Comparison of ENCODE assay signal across 9 mouse cellular contexts in the genomic region with DNA sequence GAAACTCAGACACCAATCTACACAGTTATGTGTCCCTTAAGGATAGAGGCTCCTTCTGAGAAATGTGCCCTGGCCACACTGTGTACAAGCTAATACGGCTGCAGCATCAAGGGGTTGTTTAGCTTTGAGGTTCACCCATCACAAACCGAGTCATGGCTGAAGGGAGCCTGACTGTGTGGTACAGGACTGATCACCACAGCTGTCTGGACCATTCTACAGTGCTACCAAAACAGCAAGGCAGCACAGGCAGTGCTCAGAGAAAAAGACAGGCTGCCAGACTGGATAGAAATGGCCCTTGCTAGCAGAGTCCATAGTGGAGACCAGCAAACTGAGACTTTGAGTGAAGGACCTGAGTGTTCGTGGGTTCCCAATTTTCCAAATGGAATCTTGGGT. TPM values are rescaled to one million over a fixed set of nuclear protein-coding genes. Genes with fewer than 3 reads are reported as not detected.
DNase-seq lines count a peak whose midpoint lies in the region; ATAC-seq and TF ChIP-seq lines count a peak whose summit lies in the region.
"Had no signal": no experiment of that assay in that cellular context is flagged by ENCODE, and none has a peak within 500 bp of the region (broad histone marks: within the 10 kb centered on the region; RNA-seq: fewer than 3 reads in every experiment).

No protein-coding gene starts in this region.

- H3K36me3 ChIP-seq in CH12.LX (replicated peaks in 1 of 2; ENCODE audit: control insufficient read depth in 1 of 2, insufficient read depth in 1 of 2, low read length in 1 of 2): peaks cover 7 to 30% of the 10 kb centered on the region in 2 experiments
- peaks cover 17% of the 10 kb centered on the region for H3K36me3 ChIP-seq in forebrain, postnatal 0 days (ENCODE audit: insufficient read depth)
- H3K36me3 ChIP-seq in liver, embryonic 16.5 days (ENCODE audit: control insufficient read depth, insufficient read depth): no peaks in the 10 kb centered on the region; the same call in 1 of the 2 replicates

- no peaks in the 10 kb centered on the region for H3K27me3 ChIP-seq in CH12.LX (replicated peaks)
- H3K27me3 ChIP-seq in forebrain, postnatal 0 days (ENCODE audit: insufficient read depth, low read length): no peaks in the 10 kb centered on the region
- no peaks in the 10 kb centered on the region for H3K27me3 ChIP-seq in liver, embryonic 16.5 days (ENCODE audit: control insufficient read depth, insufficient read depth, low read depth, low read length)

- peaks cover 15 to 56% of the 10 kb centered on the region in 2 experiments for H3K4me1 ChIP-seq in CH12.LX (ENCODE audit: control insufficient read depth in 1 of 2, insufficient read depth in 2 of 2)
- peaks cover 26% of the 10 kb centered on the region for H3K4me1 ChIP-seq in forebrain, postnatal 0 days (ENCODE audit: insufficient read depth)
- H3K4me1 ChIP-seq in liver, embryonic 16.5 days (ENCODE audit: control insufficient read depth, low read depth, low read length): peaks cover 13% of the 10 kb centered on the region

- H3K79me2 ChIP-seq in CH12.LX (replicated peaks; ENCODE audit: control insufficient read depth, extremely low read depth, insufficient read depth, poor library complexity, severe bottlenecking): peaks cover 16% of the 10 kb centered on the region

- H3K4me3 ChIP-seq in gastrocnemius, adult 2 months: peak overlapping the region; percentile 75
- H3K4me3 ChIP-seq in CH12.LX (replicated peaks in 1 of 3; ENCODE audit: low read depth in 2 of 3, low read length in 2 of 3, poor library complexity in 1 of 3): peak overlapping the region; percentile 86 to 98 (median 94)
- peak overlapping the region; percentile 93 for H3K4me3 ChIP-seq in forebrain, postnatal 0 days (ENCODE audit: low read depth, low read length)
- H3K4me3 ChIP-seq in liver, embryonic 16.5 days (ENCODE audit: low read depth, low read length): peak overlapping the region; percentile 81

- no peak for TF ChIP-seq POLR2A in CH12.LX (IDR thresholded peaks at IDR 0.05; ENCODE audit: low read depth, low read length)

- TF ChIP-seq CTCF in gastrocnemius, adult 2 months (IDR thresholded peaks at IDR 0.05): no peak
- no peak for TF ChIP-seq CTCF in CH12.LX (conservative IDR thresholded peaks at IDR 0.05 in 1 of 2, IDR thresholded peaks at IDR 0.05 in 1 of 2; ENCODE audit: low read depth in 2 of 2, low read length in 2 of 2)
- TF ChIP-seq CTCF in forebrain, postnatal 0 days (IDR thresholded peaks at IDR 0.05; ENCODE audit: low read depth): no peak

- H3K27ac ChIP-seq in gastrocnemius, adult 2 months: peak overlapping the region; percentile 95
- H3K27ac ChIP-seq in CH12.LX (ENCODE audit: insufficient read depth, low read depth): no peak overlapping the region
- H3K27ac ChIP-seq in forebrain, postnatal 0 days (ENCODE audit: low read depth, low read length): peak overlapping the region; percentile 3; the same call in 1 of the 2 replicates
- no peak overlapping the region for H3K27ac ChIP-seq in liver, embryonic 16.5 days (ENCODE audit: low read length)

- in situ Hi-C loops in CH12.LX (cut with MboI; ENCODE audit: low pct_ligation_motif_present, low pct_unique_long_range_greater_than_20kb, low sequenced_read_pairs): no loop called here

- no peak for TF ChIP-seq EP300 in CH12.LX (IDR thresholded peaks at IDR 0.05; ENCODE audit: low read length)

- TF ChIP-seq RAD21 in CH12.LX (IDR thresholded peaks at IDR 0.05; ENCODE audit: low read depth, low read length): no peak

- dilution Hi-C loops in CH12.LX (cut with MboI; ENCODE audit: extremely low pct_ligation_motif_present, extremely low pct_unique_long_range_greater_than_20kb, low sequenced_read_pairs): no loop called here

- peak overlapping the region; percentile 84; the same call in 1 of the 2 replicates for H3K9ac ChIP-seq in CH12.LX (ENCODE audit: insufficient read depth, low read depth)
- H3K9ac ChIP-seq in forebrain, postnatal 0 days: peak overlapping the region; percentile 95
- H3K9ac ChIP-seq in liver, embryonic 16.5 days (ENCODE audit: low read depth, low read length): peak overlapping the region; percentile 25; the same call in 1 of the 2 replicates

- H3K9me3 ChIP-seq in CH12.LX (replicated peaks; ENCODE audit: low read length): no peaks in the 10 kb centered on the region
- H3K9me3 ChIP-seq in forebrain, postnatal 0 days (ENCODE audit: low read length): no peaks in the 10 kb centered on the region
- no peaks in the 10 kb centered on the region for H3K9me3 ChIP-seq in liver, embryonic 16.5 days (replicated peaks; ENCODE audit: control insufficient read depth, low read length)

- intact Hi-C loops in gastrocnemius, adult 2 months (cut with DNase I): loop anchor here (2.0 kb wide), 1 partner anchor 27 kb away; no protein-coding TSS in a partner anchor
- intact Hi-C loops in gastrocnemius, postnatal 36 days (cut with DNase I): no loop called here

- 35% methylated on average over 3 of the region's 3 CpGs for WGBS in forebrain, postnatal 0 days
- 26% methylated on average over 3 of the region's 3 CpGs for WGBS in liver, embryonic 16.5 days (ENCODE audit: insufficient replicate concordance)

- DNase-seq in gastrocnemius, adult 2 months: no peak
- no peak for DNase-seq in gastrocnemius, postnatal 36 days
- no peak for DNase-seq in CH12.LX (ENCODE audit: extremely low read depth)
- no peak for DNase-seq in forebrain, postnatal 0 days
- DNase-seq in embryo, embryonic 10 days (ENCODE audit: low spot score): no peak
- DNase-seq in cerebellum, postnatal 36 days: no peak

- ATAC-seq in forebrain, postnatal 0 days: peak; percentile 8; the same call in 1 of the 2 replicates
- ATAC-seq in liver, embryonic 16.5 days (ENCODE audit: low read depth): no peak
- no peak for ATAC-seq in cerebellum, adult (ENCODE audit: insufficient number of reproducible peaks, low FRiP score, low TSS enrichment)

- peak overlapping the region; percentile 87 for H3K4me2 ChIP-seq in CH12.LX (ENCODE audit: insufficient read depth, low read depth, poor library complexity, severe bottlenecking)
- H3K4me2 ChIP-seq in forebrain, postnatal 0 days (ENCODE audit: low read depth): peak overlapping the region; percentile 65
- H3K4me2 ChIP-seq in liver, embryonic 16.5 days (ENCODE audit: low read depth, low read length): peak overlapping the region; percentile 84

TF ChIP-seq in CH12.LX, 34 proteins besides CTCF, POLR2A, EP300 and RAD21 (continues in another document):
- no peak for TF ChIP-seq KAT2A (IDR thresholded peaks at IDR 0.05; ENCODE audit: insufficient replicate concordance, low read length)
- TF ChIP-seq USF1 (IDR thresholded peaks at IDR 0.05; ENCODE audit: low read depth, low read length): no peak
- TF ChIP-seq E2F4 (IDR thresholded peaks at IDR 0.05; ENCODE audit: insufficient replicate concordance, low read depth, low read length): no peak
- no peak for TF ChIP-seq MXI1 (IDR thresholded peaks at IDR 0.05; ENCODE audit: low read depth, low read length)
- no peak for TF ChIP-seq ELF1 (IDR thresholded peaks at IDR 0.05; ENCODE audit: low read depth, low read length)
- no peak for TF ChIP-seq JUND (conservative IDR thresholded peaks at IDR 0.05; ENCODE audit: low read depth, low read length)
- TF ChIP-seq SMC3 (IDR thresholded peaks at IDR 0.05; ENCODE audit: low read depth, low read length): no peak
- TF ChIP-seq ZMIZ1 (IDR thresholded peaks at IDR 0.05; ENCODE audit: low read depth, low read length): no peak
- TF ChIP-seq BHLHE40 (IDR thresholded peaks at IDR 0.05; ENCODE audit: low read depth, low read length): no peak
- TF ChIP-seq NELFE (IDR thresholded peaks at IDR 0.05; ENCODE audit: low read depth, low read length): no peak
- no peak for TF ChIP-seq NRF1 (IDR thresholded peaks at IDR 0.05; ENCODE audit: low read depth, low read length)
- no peak for TF ChIP-seq SIN3A (IDR thresholded peaks at IDR 0.05; ENCODE audit: low read length)
- TF ChIP-seq IRF4 (IDR thresholded peaks at IDR 0.05; ENCODE audit: low read depth, low read length): no peak
- no peak for TF ChIP-seq UBTF (IDR thresholded peaks at IDR 0.05; ENCODE audit: low read depth, low read length)
- TF ChIP-seq USF2 (conservative IDR thresholded peaks at IDR 0.05; ENCODE audit: low read depth, low read length): no peak

RNA-seq across cellular contexts. Expression of a gene that starts 1.3 kb away (rescaled TPM):
- 100 to 1,000 TPM; 519 to 664 TPM for total RNA-seq in gastrocnemius, adult 2 months (2021)
- total RNA-seq in gastrocnemius, postnatal 36 days (2021): 100 to 1,000 TPM; 479 to 583 TPM
- 228 and 231 TPM in 2 replicates for total RNA-seq in CH12.LX (2012; rRNA removed)
- 170 and 209 TPM in 2 replicates for total RNA-seq in CH12.LX (2014; rRNA removed)
- polyA plus RNA-seq in CH12.LX (2012; ENCODE audit: insufficient read length, low read depth): 139 and 156 TPM in 2 replicates
- 495 and 652 TPM in 2 replicates for total RNA-seq in forebrain, postnatal 0 days (2014; rRNA removed)
- 1,133 and 1,187 TPM in 2 replicates for polyA plus RNA-seq in forebrain, postnatal 0 days (2015; fragmentation: Nextera tagmentation; extraction: Ambion mirVana)
- polyA plus RNA-seq in liver, embryonic 16.5 days (2015; fragmentation: Nextera tagmentation; extraction: Ambion mirVana): 179 and 183 TPM in 2 replicates

RNA-seq across cellular contexts. Expression of a gene that starts 9.4 kb away (rescaled TPM):
- 1 to 10 TPM in 1 of 2 experiments, not detected in 1; 1.3 TPM for total RNA-seq in gastrocnemius, adult 2 months (2021)
- total RNA-seq in gastrocnemius, postnatal 36 days (2021): 1 to 10 TPM in 1 of 2 experiments, under 1 TPM in 1; 0.66 to 1.5 TPM
- total RNA-seq in CH12.LX (2012; rRNA removed) (not detected in 2 replicates), CH12.LX (2014; rRNA removed) (not detected in 2 replicates)
- not detected in 2 replicates for polyA plus RNA-seq in CH12.LX (2012; ENCODE audit: insufficient read length, low read depth)
- total RNA-seq in forebrain, postnatal 0 days (2014; rRNA removed): 0.67 TPM in 1 of 2 replicates, not detected in the other
- polyA plus RNA-seq in forebrain, postnatal 0 days (2015; fragmentation: Nextera tagmentation; extraction: Ambion mirVana): not detected in 2 replicates
- not detected in 2 replicates for polyA plus RNA-seq in liver, embryonic 16.5 days (2015; fragmentation: Nextera tagmentation; extraction: Ambion mirVana)
- total RNA-seq: neutrophil, adult 5-6 weeks had no signal

RNA-seq across cellular contexts. Expression of a gene that starts 39.3 kb away (rescaled TPM):
- not detected for total RNA-seq in gastrocnemius, adult 2 months (2021)
- total RNA-seq in gastrocnemius, postnatal 36 days (2021): not detected
- total RNA-seq in CH12.LX (2012; rRNA removed) (not detected in 2 replicates), CH12.LX (2014; rRNA removed) (not detected in 2 replicates)
- polyA plus RNA-seq in CH12.LX (2012; ENCODE audit: insufficient read length, low read depth): not detected in 2 replicates
- not detected in 2 replicates for total RNA-seq in forebrain, postnatal 0 days (2014; rRNA removed)
- polyA plus RNA-seq in forebrain, postnatal 0 days (2015; fragmentation: Nextera tagmentation; extraction: Ambion mirVana): not detected in 2 replicates
- polyA plus RNA-seq in liver, embryonic 16.5 days (2015; fragmentation: Nextera tagmentation; extraction: Ambion mirVana): not detected in 2 replicates
- total RNA-seq: neutrophil, adult 5-6 weeks had no signal

RNA-seq across cellular contexts. Expression of a gene that starts 54.3 kb away (rescaled TPM):
- total RNA-seq in gastrocnemius, adult 2 months (2021): not detected
- not detected for total RNA-seq in gastrocnemius, postnatal 36 days (2021)
- total RNA-seq in CH12.LX (2012; rRNA removed): not detected in 2 replicates
- not detected in 2 replicates for total RNA-seq in CH12.LX (2014; rRNA removed)
- polyA plus RNA-seq in CH12.LX (2012; ENCODE audit: insufficient read length, low read depth): not detected in 2 replicates
- total RNA-seq in forebrain, postnatal 0 days (2014; rRNA removed): not detected in 2 replicates
- not detected in 2 replicates for polyA plus RNA-seq in forebrain, postnatal 0 days (2015; fragmentation: Nextera tagmentation; extraction: Ambion mirVana)
- polyA plus RNA-seq in liver, embryonic 16.5 days (2015; fragmentation: Nextera tagmentation; extraction: Ambion mirVana): not detected in 2 replicates
- total RNA-seq: neutrophil, adult 5-6 weeks had no signal

Comparison
In these comparisons a context has a peak if more than half of its experiments do, and no peak if none do; other contexts are left out.
1. H3K27ac ChIP-seq: peak in gastrocnemius, adult 2 months (single experiment) and forebrain, postnatal 0 days (single experiment); none in CH12.LX (single experiment) and liver, embryonic 16.5 days (single experiment).
2. H3K9ac ChIP-seq: peak in every context shown above with its lines; median percentile 95 in forebrain, postnatal 0 days; 84 in CH12.LX; 25 in liver, embryonic 16.5 days.
3. Peak in every context shown above with its lines, with median percentiles within 50 percentile points of each other: H3K4me3 ChIP-seq and H3K4me2 ChIP-seq.